Mouse (Mus musculus): ENCODE measurements around the gene Coq9.

- TF ChIP-seq CTCF (IDR thresholded peaks at IDR 0.05; ENCODE audit: insufficient read depth, low read length) = no peak
- no peak for TF ChIP-seq POLR2A (IDR thresholded peaks at IDR 0.05; ENCODE audit: borderline replicate concordance, extremely low read depth, low read depth, low read length)
These were observed 20.2 kb upstream of the Coq9 start for GRCm38 (mm10) chr8:94817933-94818332.
